Mouse (Mus musculus): ENCODE data around the gene Oxct2b. TPM values are rescaled to one million over a fixed set of nuclear protein-coding genes. Genes with fewer than 3 reads are reported as not detected.
A peak's percentile ranks its signal among the peaks of the same experiment; 100 is the strongest.

The Oxct2b gene
- total and polyA plus RNA-seq, 3 experiments, result not detected

- H3K79me2 ChIP-seq (ENCODE audit: control insufficient read depth, insufficient read depth, low read length, poor library complexity), result no peaks in the 10 kb centered on the region
- peaks cover 0 to under 1% of the 10 kb centered on the region in 2 experiments; a peak in 1 of 4 replicates for H3K36me3 ChIP-seq (ENCODE audit: control insufficient read depth in 1 of 2, insufficient read depth in 2 of 2, low read length in 2 of 2)
- H3K4me3 ChIP-seq (ENCODE audit: control insufficient read depth in 1 of 2, insufficient read depth in 1 of 2, low read depth in 2 of 2, low read length in 2 of 2), result no peak overlapping the region
- H3K9ac ChIP-seq (ENCODE audit: control insufficient read depth, low read depth, low read length, poor library complexity, severe bottlenecking), result no peak overlapping the region
- H3K4me1 ChIP-seq (ENCODE audit: control insufficient read depth in 1 of 2, insufficient read depth in 2 of 2, low read length in 2 of 2), result peaks cover 0 to 2% of the 10 kb centered on the region in 2 experiments; a peak in 1 of 4 replicates
- no peak for TF ChIP-seq MYB (IDR thresholded peaks at IDR 0.05; ENCODE audit: low read depth, low read length)
- peak; percentile 16 to 92 (median 67); a peak in 4 of 6 replicates for TF ChIP-seq CTCF (IDR thresholded peaks at IDR 0.05 in 2 of 3, conservative IDR thresholded peaks at IDR 0.05 in 1 of 3; ENCODE audit: control insufficient read depth in 1 of 3, insufficient read depth in 1 of 3, low read depth in 2 of 3, low read length in 3 of 3, poor library complexity in 1 of 3, severe bottlenecking in 1 of 3)
- no peak for TF ChIP-seq SIN3A (IDR thresholded peaks at IDR 0.05; ENCODE audit: low read length)
- 0 out of 2 replicates have a peak, but pooled peaks have one; percentile 21 for TF ChIP-seq MYC (IDR thresholded peaks at IDR 0.05; ENCODE audit: low read depth, low read length)
- peak; percentile 96 for TF ChIP-seq RAD21 (IDR thresholded peaks at IDR 0.05; ENCODE audit: low read depth, low read length)
- no peak for TF ChIP-seq NELFE (IDR thresholded peaks at IDR 0.05; ENCODE audit: low read depth, low read length)
- peak; percentile 78 for TF ChIP-seq SMC3 (IDR thresholded peaks at IDR 0.05; ENCODE audit: low read depth, low read length)
- TF ChIP-seq HCFC1 (IDR thresholded peaks at IDR 0.05; ENCODE audit: low read depth, low read length), result no peak
- TF ChIP-seq TCF12 (IDR thresholded peaks at IDR 0.05; ENCODE audit: low read depth, low read length), result no peak
- no peak for TF ChIP-seq KAT2A (conservative IDR thresholded peaks at IDR 0.05; ENCODE audit: low read depth, low read length)
- TF ChIP-seq NRF1 (IDR thresholded peaks at IDR 0.05; ENCODE audit: insufficient read depth, low read depth, low read length, poor library complexity, severe bottlenecking), result no peak
- TF ChIP-seq ZC3H11A (IDR thresholded peaks at IDR 0.05; ENCODE audit: low read depth, low read length), result peak; percentile 67
- no peak for TF ChIP-seq GATA1 (IDR thresholded peaks at IDR 0.05; ENCODE audit: low read depth, low read length)
- no peak for TF ChIP-seq E2F4 (IDR thresholded peaks at IDR 0.05; ENCODE audit: borderline replicate concordance, low read depth, low read length)
- no peak for TF ChIP-seq POLR2AphosphoS2 (IDR thresholded peaks at IDR 0.05; ENCODE audit: low read length)
- peaks cover 0 to 2% of the 10 kb centered on the region in 2 experiments; a peak in 2 of 4 replicates for H3K27me3 ChIP-seq (ENCODE audit: control insufficient read depth in 1 of 2, insufficient read depth in 2 of 2, low read length in 2 of 2)
- DNase-seq (ENCODE audit: low read depth, low spot score), result peak; percentile 73
- H3K9me3 ChIP-seq (replicated peaks; ENCODE audit: insufficient read depth, low read length), result no peaks in the 10 kb centered on the region
- H3K27ac ChIP-seq (ENCODE audit: control insufficient read depth, low read depth, low read length), result no peak overlapping the region
Measured at GRCm38 (mm10) chr4:123155004-123155403, 38.9 kb downstream of the Oxct2b start.

GRCm38 (mm10) chr4:123155427-123155826, 39.4 kb downstream of the Oxct2b start:
- Histone ChIP-seq H3K27ac (ENCODE audit: control insufficient read depth, low read depth, low read length) (no peak overlapping the region), H3K27me3 (ENCODE audit: control insufficient read depth in 1 of 2, insufficient read depth in 2 of 2, low read length in 2 of 2) (peaks cover 0 to 2% of the 10 kb centered on the region in 2 experiments; a peak in 2 of 4 replicates)

More at GRCm38 (mm10) chr4:123155427-123155826, 39.4 kb downstream of the Oxct2b start:
- H3K4me1 ChIP-seq (ENCODE audit: control insufficient read depth in 1 of 2, insufficient read depth in 2 of 2, low read length in 2 of 2), result peaks cover 0 to 6% of the 10 kb centered on the region in 2 experiments; a peak in 2 of 4 replicates
- H3K4me3 ChIP-seq (ENCODE audit: control insufficient read depth in 1 of 2, insufficient read depth in 1 of 2, low read depth in 2 of 2, low read length in 2 of 2), result no peak overlapping the region
- TF ChIP-seq JUND (IDR thresholded peaks at IDR 0.05; ENCODE audit: low read depth, low read length) (no peak), GABPA (IDR thresholded peaks at IDR 0.05; ENCODE audit: low read depth, low read length) (no peak), MYC (IDR thresholded peaks at IDR 0.05; ENCODE audit: low read depth, low read length) (no peak), SMC3 (IDR thresholded peaks at IDR 0.05; ENCODE audit: low read depth, low read length) (no peak), TCF12 (IDR thresholded peaks at IDR 0.05; ENCODE audit: low read depth, low read length) (no peak), UBTF (IDR thresholded peaks at IDR 0.05; ENCODE audit: borderline replicate concordance, insufficient read depth, low read depth, low read length) (no peak), MYB (IDR thresholded peaks at IDR 0.05; ENCODE audit: low read depth, low read length) (no peak), POLR2A (IDR thresholded peaks at IDR 0.05; ENCODE audit: control insufficient read depth in 1 of 2, insufficient read depth in 1 of 2, low read depth in 1 of 2, low read length in 2 of 2, poor library complexity in 1 of 2) (no peak), TAL1 (IDR thresholded peaks at IDR 0.05; ENCODE audit: low read length) (no peak), MAZ (IDR thresholded peaks at IDR 0.05; ENCODE audit: low read depth, low read length) (no peak), HCFC1 (IDR thresholded peaks at IDR 0.05; ENCODE audit: low read depth, low read length) (no peak), RCOR1 (IDR thresholded peaks at IDR 0.05; ENCODE audit: low read depth, low read length) (no peak), BHLHE40 (IDR thresholded peaks at IDR 0.05; ENCODE audit: borderline replicate concordance, low read depth, low read length) (no peak)
- no peaks in the 10 kb centered on the region for H3K9me3 ChIP-seq (replicated peaks; ENCODE audit: insufficient read depth, low read length)
- H3K9ac ChIP-seq (ENCODE audit: control insufficient read depth, low read depth, low read length, poor library complexity, severe bottlenecking), result no peak overlapping the region
- no peak for DNase-seq (ENCODE audit: low read depth, low spot score)
- peaks cover 0 to 4% of the 10 kb centered on the region in 2 experiments; a peak in 1 of 4 replicates for H3K36me3 ChIP-seq (ENCODE audit: control insufficient read depth in 1 of 2, insufficient read depth in 2 of 2, low read length in 2 of 2)
- no peaks in the 10 kb centered on the region for H3K79me2 ChIP-seq (ENCODE audit: control insufficient read depth, insufficient read depth, low read length, poor library complexity)

Data from MEL (cell line).